ENCODE assay signal across 22 mouse cellular contexts in genomic region chr17:68611247-68611646, GRCm38 (mm10).
A peak's percentile ranks its signal among the peaks of the same experiment; 100 is the strongest.
DNase-seq lines count a peak whose midpoint lies in the region; ATAC-seq and TF ChIP-seq lines count a peak whose summit lies in the region.
"Had no signal": no experiment of that assay in that cellular context is flagged by ENCODE, and none has a peak within 500 bp of the region (broad histone marks: within the 10 kb centered on the region; RNA-seq: fewer than 3 reads in every experiment).

No protein-coding gene starts in this region.

- TF ChIP-seq POLR2A in cerebellum, adult 2 months (IDR thresholded peaks at IDR 0.05; ENCODE audit: borderline replicate concordance, insufficient read depth, low read length) = no peak

- H3K27ac ChIP-seq in forebrain, postnatal 0 days (ENCODE audit: low read depth, low read length) = no peak overlapping the region
- no peak overlapping the region for H3K27ac ChIP-seq in forebrain, embryonic 13.5 days
- H3K27ac ChIP-seq in midbrain, postnatal 0 days (ENCODE audit: low read depth, low read length) = no peak overlapping the region
- H3K27ac ChIP-seq in midbrain, embryonic 13.5 days = no peak overlapping the region
- H3K27ac ChIP-seq in hindbrain, embryonic 15.5 days (replicated peaks) = peak overlapping the region; percentile 18; the same call in 1 of the 2 replicates
- H3K27ac ChIP-seq in neural tube, embryonic 14.5 days (ENCODE audit: low read depth, low read length) = no peak overlapping the region
- no peak overlapping the region for H3K27ac ChIP-seq in cerebellum, adult 2 months (ENCODE audit: insufficient read depth, low read length)
- H3K27ac ChIP-seq: embryonic facial prominence, embryonic 12.5 days; forebrain, embryonic 15.5 days; heart, adult 2 months; heart, embryonic 15.5 days had no signal

- WGBS in forebrain, postnatal 0 days = 49% methylated on average over 6 of the region's 6 CpGs
- 70% methylated on average over 6 of the region's 6 CpGs for WGBS in forebrain, embryonic 13.5 days
- WGBS in midbrain, postnatal 0 days = 55% methylated on average over 6 of the region's 6 CpGs
- whole genome bisulfite sequencing in midbrain, embryonic 13.5 days = 76% methylated on average over 6 of the region's 6 CpGs
- WGBS in hindbrain, embryonic 15.5 days = 45% methylated on average over 6 of the region's 6 CpGs
- WGBS in neural tube, embryonic 14.5 days = 47% methylated on average over 6 of the region's 6 CpGs
- 83% methylated on average over 6 of the region's 6 CpGs for WGBS in cerebellum, adult 2 months

- no peaks in the 10 kb centered on the region for H3K36me3 ChIP-seq in forebrain, postnatal 0 days (ENCODE audit: insufficient read depth)
- H3K36me3 ChIP-seq in forebrain, embryonic 13.5 days (ENCODE audit: poor library complexity, severe bottlenecking) = no peaks in the 10 kb centered on the region
- H3K36me3 ChIP-seq in midbrain, postnatal 0 days (ENCODE audit: insufficient read depth, low read length) = no peaks in the 10 kb centered on the region
- H3K36me3 ChIP-seq in midbrain, embryonic 13.5 days = no peaks in the 10 kb centered on the region
- H3K36me3 ChIP-seq in hindbrain, embryonic 15.5 days = no peaks in the 10 kb centered on the region
- H3K36me3 ChIP-seq in neural tube, embryonic 14.5 days (ENCODE audit: control insufficient read depth, insufficient read depth, low read length) = no peaks in the 10 kb centered on the region
- H3K36me3 ChIP-seq: embryonic facial prominence, embryonic 12.5 days; forebrain, embryonic 15.5 days; heart, embryonic 15.5 days had no signal

- TF ChIP-seq CTCF in forebrain, postnatal 0 days (IDR thresholded peaks at IDR 0.05; ENCODE audit: low read depth) = no peak
- TF ChIP-seq CTCF in midbrain, postnatal 0 days (IDR thresholded peaks at IDR 0.05) = no peak
- no peak for TF ChIP-seq CTCF in cerebellum, adult 2 months (IDR thresholded peaks at IDR 0.05; ENCODE audit: borderline replicate concordance, insufficient read depth, low read depth, low read length)

- H3K4me2 ChIP-seq in forebrain, postnatal 0 days (ENCODE audit: low read depth) = no peak overlapping the region
- no peak overlapping the region for H3K4me2 ChIP-seq in forebrain, embryonic 13.5 days
- no peak overlapping the region for H3K4me2 ChIP-seq in midbrain, postnatal 0 days (ENCODE audit: low read depth, low read length, poor library complexity, severe bottlenecking)
- no peak overlapping the region for H3K4me2 ChIP-seq in midbrain, embryonic 13.5 days (replicated peaks)
- H3K4me2 ChIP-seq in hindbrain, embryonic 15.5 days = no peak overlapping the region
- H3K4me2 ChIP-seq in neural tube, embryonic 14.5 days (ENCODE audit: low read depth, low read length) = no peak overlapping the region
- H3K4me2 ChIP-seq: embryonic facial prominence, embryonic 12.5 days; forebrain, embryonic 15.5 days; heart, embryonic 11.5 days; heart, embryonic 15.5 days had no signal

- no peaks in the 10 kb centered on the region for H3K4me1 ChIP-seq in forebrain, postnatal 0 days (ENCODE audit: insufficient read depth)
- no peaks in the 10 kb centered on the region for H3K4me1 ChIP-seq in forebrain, embryonic 13.5 days
- H3K4me1 ChIP-seq in midbrain, postnatal 0 days (ENCODE audit: insufficient read depth, low read length) = no peaks in the 10 kb centered on the region
- no peaks in the 10 kb centered on the region for H3K4me1 ChIP-seq in midbrain, embryonic 13.5 days (replicated peaks)
- 0 out of 2 replicates have a peak, but pooled peaks cover 7% of the 10 kb centered on the region for H3K4me1 ChIP-seq in hindbrain, embryonic 15.5 days (replicated peaks)
- H3K4me1 ChIP-seq in neural tube, embryonic 14.5 days (ENCODE audit: control insufficient read depth, insufficient read depth, low read length) = 0 out of 2 replicates have a peak, but pooled peaks cover 3% of the 10 kb centered on the region
- no peaks in the 10 kb centered on the region for H3K4me1 ChIP-seq in cerebellum, adult 2 months (ENCODE audit: control insufficient read depth, insufficient read depth, low read length)
- H3K4me1 ChIP-seq: embryonic facial prominence, embryonic 12.5 days; forebrain, embryonic 15.5 days; heart, embryonic 15.5 days had no signal

- no peak for DNase-seq in forebrain, postnatal 0 days
- peak; percentile 58 for DNase-seq in midbrain, postnatal 0 days (ENCODE audit: low spot score)
- no peak for DNase-seq in adrenal gland, adult 18-20 months (ENCODE audit: low spot score in 2 of 2)
- no peak for DNase-seq in cerebellum, adult 2 months
- DNase-seq: adrenal gland, adult 8-10 months; adrenal gland, postnatal 36 days; cerebellum, adult 11 months; cerebellum, adult 9-10 months; cerebellum, postnatal 25 days; gastrocnemius, postnatal 14 days; heart, adult 2 months; heart, postnatal 14 days; kidney, adult 11 months had no signal

- no peaks in the 10 kb centered on the region for H3K27me3 ChIP-seq in forebrain, postnatal 0 days (ENCODE audit: insufficient read depth, low read length)
- H3K27me3 ChIP-seq in forebrain, embryonic 13.5 days = no peaks in the 10 kb centered on the region
- H3K27me3 ChIP-seq in midbrain, postnatal 0 days (ENCODE audit: insufficient read depth, low read length) = no peaks in the 10 kb centered on the region
- H3K27me3 ChIP-seq in midbrain, embryonic 13.5 days = no peaks in the 10 kb centered on the region
- no peaks in the 10 kb centered on the region for H3K27me3 ChIP-seq in hindbrain, embryonic 15.5 days
- no peaks in the 10 kb centered on the region for H3K27me3 ChIP-seq in neural tube, embryonic 14.5 days (ENCODE audit: control insufficient read depth, insufficient read depth, low read length)
- no peaks in the 10 kb centered on the region for H3K27me3 ChIP-seq in cerebellum, adult 2 months (ENCODE audit: control insufficient read depth, insufficient read depth, low read length)
- H3K27me3 ChIP-seq: CH12.LX; embryonic facial prominence, embryonic 12.5 days; forebrain, embryonic 15.5 days; heart, embryonic 15.5 days had no signal

- ATAC-seq in forebrain, postnatal 0 days = peak; percentile 60; the same call in 1 of the 2 replicates
- ATAC-seq in forebrain, embryonic 13.5 days = no peak
- ATAC-seq in midbrain, postnatal 0 days (ENCODE audit: low FRiP score) = no peak
- no peak for ATAC-seq in midbrain, embryonic 13.5 days
- peak; percentile 74; the same call in 1 of the 2 replicates for ATAC-seq in hindbrain, embryonic 15.5 days (ENCODE audit: low FRiP score, low read depth)
- ATAC-seq in neural tube, embryonic 14.5 days (ENCODE audit: low read depth) = peak; percentile 83
- ATAC-seq: forebrain, embryonic 15.5 days had no signal

- H3K9ac ChIP-seq in forebrain, postnatal 0 days = no peak overlapping the region
- no peak overlapping the region for H3K9ac ChIP-seq in forebrain, embryonic 13.5 days
- no peak overlapping the region for H3K9ac ChIP-seq in midbrain, postnatal 0 days (replicated peaks; ENCODE audit: low read length, poor library complexity, severe bottlenecking)
- H3K9ac ChIP-seq in midbrain, embryonic 13.5 days (replicated peaks) = no peak overlapping the region
- H3K9ac ChIP-seq in hindbrain, embryonic 15.5 days = no peak overlapping the region
- H3K9ac ChIP-seq in neural tube, embryonic 14.5 days (replicated peaks; ENCODE audit: low read depth, low read length) = no peak overlapping the region
- H3K9ac ChIP-seq: embryonic facial prominence, embryonic 12.5 days; forebrain, embryonic 15.5 days; heart, embryonic 15.5 days had no signal

- H3K9me3 ChIP-seq in forebrain, postnatal 0 days (ENCODE audit: low read length) = no peaks in the 10 kb centered on the region
- H3K9me3 ChIP-seq in forebrain, embryonic 13.5 days (replicated peaks) = no peaks in the 10 kb centered on the region
- H3K9me3 ChIP-seq in midbrain, postnatal 0 days (ENCODE audit: low read length) = no peaks in the 10 kb centered on the region
- H3K9me3 ChIP-seq in midbrain, embryonic 13.5 days = no peaks in the 10 kb centered on the region
- no peaks in the 10 kb centered on the region for H3K9me3 ChIP-seq in hindbrain, embryonic 15.5 days
- H3K9me3 ChIP-seq in neural tube, embryonic 14.5 days (ENCODE audit: control insufficient read depth, low read length) = no peaks in the 10 kb centered on the region
- H3K9me3 ChIP-seq: embryonic facial prominence, embryonic 12.5 days; forebrain, embryonic 15.5 days; heart, embryonic 15.5 days had no signal

- no peak overlapping the region for H3K4me3 ChIP-seq in forebrain, postnatal 0 days (ENCODE audit: low read depth, low read length)
- H3K4me3 ChIP-seq in forebrain, embryonic 13.5 days = no peak overlapping the region
- H3K4me3 ChIP-seq in midbrain, postnatal 0 days (ENCODE audit: low read depth, low read length) = no peak overlapping the region
- H3K4me3 ChIP-seq in midbrain, embryonic 13.5 days (replicated peaks) = no peak overlapping the region
- H3K4me3 ChIP-seq in hindbrain, embryonic 15.5 days = no peak overlapping the region
- H3K4me3 ChIP-seq in neural tube, embryonic 14.5 days (ENCODE audit: low read depth, low read length) = no peak overlapping the region
- no peak overlapping the region for H3K4me3 ChIP-seq in cerebellum, adult 2 months (replicated peaks; ENCODE audit: insufficient read depth, low read depth, low read length)
- H3K4me3 ChIP-seq: embryonic facial prominence, embryonic 12.5 days; forebrain, embryonic 15.5 days; heart, adult 2 months; heart, embryonic 15.5 days had no signal

Comparison
In these comparisons a context has a peak if more than half of its experiments do, and no peak if none do; other contexts are left out.
1. ATAC-seq: peak in forebrain, postnatal 0 days (single experiment), hindbrain, embryonic 15.5 days (single experiment) and neural tube, embryonic 14.5 days (single experiment); none in forebrain, embryonic 13.5 days (single experiment), midbrain, postnatal 0 days (single experiment) and midbrain, embryonic 13.5 days (single experiment).